Mouse (Mus musculus) bone marrow macrophage, adult 2 months (primary cell): ENCODE measurements around the gene Abca1. TPM values are rescaled to one million over a fixed set of nuclear protein-coding genes. Genes with fewer than 3 reads are reported as not detected.
A peak's percentile ranks its signal among the peaks of the same experiment; 100 is the strongest.

Experiments
- H3K27ac ChIP-seq: 2 replicates; pipeline ENCODE4 v1.5.1; 2012; ENCODE audit warnings: low read depth, low read length; ENCODE audit not compliant: insufficient read depth
- H3K4me1 ChIP-seq: 2 replicates; pipeline ENCODE4 v1.6.1; 2012; ENCODE audit warnings: low read length; ENCODE audit not compliant: control insufficient read depth, insufficient read depth
- H3K4me3 ChIP-seq: 2 replicates; pipeline ENCODE4 v1.5.1; 2012; ENCODE audit warnings: mild to moderate bottlenecking, low read length, moderate library complexity; ENCODE audit not compliant: insufficient read depth
- CTCF ChIP-seq: IDR thresholded peaks from 2 replicates; pipeline ENCODE4 v1.5.1; 2012; ENCODE audit warnings: low read depth, mild to moderate bottlenecking, low read length, moderate library complexity
- POLR2A ChIP-seq: IDR thresholded peaks from 2 replicates; pipeline ENCODE4 v1.6.1; 2012; ENCODE audit warnings: mild to moderate bottlenecking, low read depth, low read length, borderline replicate concordance
- polyA plus RNA-seq: library from polyadenylated mRNA; stranded (reverse); fragments of >200 nt; gene quantifications from 2 replicates; pipeline ENCODE4 v1.2.4, GENCODE M21; 2012; ENCODE audit not compliant: missing spikeins, insufficient read depth, insufficient read length

Abca1 gene
- 55.9 and 64.3 TPM in 2 replicates for polyA plus RNA-seq

DNA sequence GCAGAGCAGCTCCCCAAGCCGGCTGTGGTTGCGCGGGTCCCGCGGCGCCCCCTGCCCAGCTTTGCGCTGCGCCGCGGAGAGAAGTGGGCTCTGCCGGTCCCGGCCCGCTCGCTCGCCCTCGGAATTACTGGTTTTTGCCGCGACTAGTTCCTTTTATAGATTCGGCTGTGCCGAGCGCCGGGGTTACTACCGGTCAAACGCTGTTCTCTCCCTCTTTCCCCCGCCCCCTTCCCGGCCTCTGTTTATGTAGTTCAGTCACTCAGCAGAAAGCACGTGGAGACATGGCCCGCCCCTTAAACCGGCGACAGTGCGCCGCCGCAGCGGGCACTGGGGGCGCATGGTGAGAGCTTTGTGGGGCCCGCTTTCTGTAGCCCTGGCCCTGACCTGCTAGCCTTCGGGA lies at the start of gene Abca1:
Gene Abca1, minus strand, starts transcription at position 129 of the 400 bp plus-strand sequence.
- H3K27ac ChIP-seq: peak within 1 kb of the TSS; percentile 85

DNA sequence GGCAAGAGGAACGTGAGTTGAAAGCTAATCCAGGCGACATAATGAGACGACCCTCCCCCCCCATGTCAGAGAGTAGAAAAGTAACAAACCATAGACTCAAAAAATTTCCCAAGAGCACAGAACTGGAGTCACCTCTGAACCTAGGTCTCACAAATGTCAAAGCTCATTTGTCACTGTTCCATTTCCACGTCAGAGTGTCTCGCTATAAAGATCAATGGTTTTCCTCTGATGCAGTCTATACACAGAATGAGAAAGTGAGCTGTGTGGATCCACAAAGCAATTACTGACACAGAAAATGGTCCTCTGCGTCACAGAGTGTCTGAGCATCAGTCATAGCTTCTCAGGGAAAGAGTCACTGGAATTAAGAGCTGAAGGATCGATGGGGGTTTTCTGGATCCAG lies 44.8 kb upstream of the Abca1 start:
- TF ChIP-seq CTCF (no peak), POLR2A (no peak)
- Histone ChIP-seq H3K27ac (no peak overlapping the region), H3K4me1 (peaks cover 9% of the 10 kb centered on the region), H3K4me3 (no peak overlapping the region)

More for the DNA sequence above, at the start of gene Abca1:
- Histone ChIP-seq H3K4me1 (peaks cover 15% of the 10 kb centered on the region), H3K4me3 (peak within 1 kb of the TSS; percentile 68)
- TF ChIP-seq CTCF (no peak), POLR2A (no peak)

DNA sequence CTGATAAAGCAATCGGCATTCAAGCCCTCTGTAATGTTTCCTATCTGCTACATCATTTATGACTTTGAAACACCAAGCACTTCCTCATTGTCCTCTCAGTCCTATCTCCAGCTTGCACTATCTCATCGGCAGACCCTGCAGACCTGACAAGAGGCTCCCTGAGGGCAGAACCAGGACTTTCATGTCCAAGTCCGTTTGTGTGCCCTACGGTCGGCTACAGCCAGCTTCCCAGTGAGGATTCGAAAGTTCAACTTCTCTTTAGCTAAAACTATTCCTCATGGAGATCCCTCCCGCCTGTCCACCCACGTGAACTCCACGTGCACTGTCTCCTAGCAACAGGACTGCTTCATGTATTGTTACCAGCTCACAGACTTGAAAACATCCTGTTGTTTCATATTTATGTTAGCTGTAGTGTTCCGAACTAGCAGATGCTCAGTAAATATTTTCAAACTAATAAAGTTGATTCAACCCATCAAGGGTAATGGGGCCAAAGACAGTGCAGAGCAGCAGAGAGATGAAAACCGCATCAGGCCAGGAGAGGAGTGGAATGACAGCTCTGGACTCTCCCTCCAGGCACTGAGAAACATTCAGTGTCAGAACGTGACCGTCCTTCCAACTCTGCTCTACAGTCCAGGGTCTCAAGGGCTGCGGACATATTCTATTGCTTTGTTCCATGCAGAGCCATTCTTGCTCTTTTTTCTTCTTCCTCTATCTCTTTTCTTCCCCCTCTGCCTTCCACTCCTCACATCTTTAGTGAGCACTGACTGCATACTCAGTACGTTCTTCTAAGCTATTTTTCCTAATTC lies 44.1 kb upstream of the Abca1 start:
- peaks cover 9% of the 10 kb centered on the region for H3K4me1 ChIP-seq
- H3K27ac ChIP-seq: no peak overlapping the region

GRCm38 (mm10) chr4:53200276-53200675 lies 40.6 kb upstream of the Abca1 start:
- H3K4me3 ChIP-seq: no peak overlapping the region
- no peak overlapping the region for H3K27ac ChIP-seq
- H3K4me1 ChIP-seq: peaks cover 9% of the 10 kb centered on the region
- TF ChIP-seq POLR2A (no peak), CTCF (no peak)

More for the DNA sequence above, 44.1 kb upstream of the Abca1 start:
- no peak overlapping the region for H3K4me3 ChIP-seq
- TF ChIP-seq POLR2A (no peak), CTCF (no peak)

DNA sequence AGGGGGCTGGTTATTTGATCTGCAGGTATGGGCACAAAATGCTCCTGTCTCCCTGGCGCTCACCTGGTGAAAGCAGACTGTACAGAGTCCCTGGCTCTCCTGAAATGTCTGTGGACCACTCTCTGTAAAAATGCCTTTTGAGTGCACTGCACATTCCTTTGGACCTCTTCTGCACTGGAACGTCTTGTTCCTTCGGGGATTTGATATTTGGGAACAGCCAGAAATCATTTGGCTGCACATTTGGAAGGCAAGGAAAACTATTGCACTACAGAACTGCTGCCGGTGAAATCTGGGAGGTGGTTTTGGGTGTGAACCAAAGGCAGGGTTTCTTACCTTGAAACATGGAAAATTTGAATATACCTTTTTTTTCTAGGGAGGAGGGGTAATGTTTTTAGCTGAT lies 38.1 kb upstream of the Abca1 start:
- no peak for TF ChIP-seq POLR2A
- no peak for TF ChIP-seq CTCF
- H3K4me3 ChIP-seq: no peak overlapping the region
- H3K4me1 ChIP-seq: peaks cover 9% of the 10 kb centered on the region
- no peak overlapping the region for H3K27ac ChIP-seq

DNA sequence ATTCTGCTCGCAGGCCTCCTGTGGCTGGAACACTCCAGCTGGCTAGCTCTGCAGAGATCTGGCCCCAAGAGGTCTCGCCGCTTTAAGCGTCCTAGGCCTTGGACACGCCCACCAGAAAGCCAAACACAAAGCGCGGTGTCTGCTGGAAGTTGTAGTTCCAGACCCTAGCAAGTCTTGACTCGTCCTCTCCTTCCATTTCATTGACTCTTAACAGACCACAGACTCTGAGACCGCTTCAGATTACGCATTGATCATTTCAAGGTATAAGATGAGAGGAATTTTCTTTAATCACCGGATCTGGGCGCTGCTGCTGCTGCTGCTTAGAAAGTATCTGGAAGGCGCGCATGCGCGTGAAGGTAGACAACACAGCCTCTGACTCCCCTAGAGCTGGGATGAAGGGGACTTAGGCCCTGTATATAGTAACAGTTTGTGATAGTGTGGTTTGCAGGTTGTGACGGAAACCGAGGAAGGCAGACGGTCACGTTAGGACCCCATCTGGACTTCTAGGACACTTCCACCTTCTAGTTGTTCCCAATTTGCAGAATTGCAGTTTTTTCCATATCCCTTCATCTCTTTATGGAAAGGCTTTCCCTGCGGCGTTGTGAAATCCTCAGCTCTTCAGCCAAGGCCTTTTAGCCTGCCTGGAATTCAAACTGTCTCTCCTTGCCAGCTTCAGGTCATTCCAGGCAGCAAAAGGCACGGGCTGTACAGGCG lies 36.5 kb upstream of the Abca1 start:
- no peak overlapping the region for H3K4me3 ChIP-seq
- TF ChIP-seq CTCF (no peak), POLR2A (no peak)
- no peak overlapping the region for H3K27ac ChIP-seq
- peaks cover 7% of the 10 kb centered on the region; the same call in 1 of the 2 replicates for H3K4me1 ChIP-seq

DNA sequence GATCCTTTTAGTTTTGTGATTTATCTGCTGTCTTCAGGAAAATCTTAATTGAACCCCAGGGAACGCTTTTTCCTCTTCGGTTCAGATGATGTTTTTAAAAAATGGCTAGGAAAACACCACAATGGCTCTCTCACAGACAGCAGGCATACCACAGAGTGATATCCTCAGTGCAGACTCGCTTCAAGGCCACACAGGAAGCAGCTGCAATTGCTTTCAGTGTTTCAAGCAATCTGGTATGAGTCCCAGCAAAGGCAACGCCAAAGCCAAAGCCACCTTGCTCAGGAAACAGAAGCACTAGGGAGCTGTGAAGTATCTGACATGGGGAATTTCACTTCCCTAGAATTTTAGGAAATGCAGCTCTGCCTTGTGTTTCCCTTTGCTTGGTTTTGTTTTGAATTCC lies 27.4 kb upstream of the Abca1 start:
- Histone ChIP-seq H3K27ac (peak overlapping the region; percentile 100), H3K4me1 (peaks cover 48% of the 10 kb centered on the region), H3K4me3 (peak overlapping the region; percentile 34; the same call in 1 of the 2 replicates)
- TF ChIP-seq CTCF (no peak), POLR2A (no peak)

- Histone ChIP-seq H3K27ac (peak overlapping the region; percentile 100), H3K4me3 (peak overlapping the region; percentile 34), H3K4me1 (peaks cover 51% of the 10 kb centered on the region)
- no peak for TF ChIP-seq CTCF
These were observed 26.9 kb upstream of the Abca1 start for GRCm38 (mm10) chr4:53186573-53186972.

DNA sequence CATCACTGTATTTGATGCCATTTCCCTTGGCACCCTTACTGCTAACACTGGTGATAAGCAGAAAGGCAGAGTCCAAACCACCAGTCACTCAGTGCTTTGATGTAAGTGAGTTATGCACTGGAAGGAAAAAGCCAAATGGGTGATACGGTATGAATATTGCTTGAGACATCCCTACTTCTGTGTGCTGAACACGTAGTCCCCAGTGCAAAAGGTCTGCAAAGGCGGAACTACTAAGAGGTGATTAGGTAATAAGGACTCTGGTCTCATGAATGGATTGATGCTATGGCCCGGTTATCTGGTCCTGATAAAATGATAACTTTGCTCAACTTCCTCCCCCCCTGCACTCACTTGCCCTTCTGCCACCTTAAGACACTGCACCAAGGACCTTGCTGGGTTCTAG lies 26.4 kb upstream of the Abca1 start:
- Histone ChIP-seq H3K27ac (peak overlapping the region; percentile 100), H3K4me3 (no peak overlapping the region), H3K4me1 (peaks cover 55% of the 10 kb centered on the region)
- no peak for TF ChIP-seq CTCF
- TF ChIP-seq POLR2A: no peak

DNA sequence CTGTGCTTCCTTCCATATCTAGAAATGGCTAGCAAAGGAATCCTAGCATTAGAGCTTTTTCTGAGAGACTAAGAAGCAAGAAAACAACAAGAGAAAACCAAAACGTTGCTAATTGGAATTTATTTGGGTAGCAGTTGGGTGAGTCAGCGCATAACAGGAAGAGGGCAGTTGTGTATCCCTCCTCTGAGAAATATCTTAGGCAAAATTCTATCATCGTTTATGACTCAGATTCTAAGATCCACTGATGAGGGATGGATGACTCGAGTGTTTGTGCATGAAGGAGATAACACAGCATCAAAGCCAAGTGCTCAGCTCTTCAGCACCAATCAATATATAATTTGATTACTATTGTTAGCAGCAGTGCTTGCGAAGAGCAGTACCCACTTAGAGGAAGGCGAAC lies 21.8 kb upstream of the Abca1 start:
- Histone ChIP-seq H3K4me1 (peaks cover 53% of the 10 kb centered on the region), H3K27ac (peak overlapping the region; percentile 73), H3K4me3 (peak overlapping the region; percentile 21; the same call in 1 of the 2 replicates)
- no peak for TF ChIP-seq CTCF
- no peak for TF ChIP-seq POLR2A
